Mouse (Mus musculus): Measurements from ENCODE around the gene Spag6.

GRCm38 (mm10) chr2:18686826-18687519, 6.9 kb upstream of the Spag6 start:
- TF ChIP-seq CTCF (IDR thresholded peaks at IDR 0.05; ENCODE audit: low read depth) (no peak), EP300 (IDR thresholded peaks at IDR 0.05; ENCODE audit: low read depth) (no peak)

All from liver, postnatal 0 days (tissue).